Mouse (Mus musculus): ENCODE measurements at regions not wholly inside any gene's neighbourhood (a gene's known extent, or its start where the extent isn't known, plus 50 kb on each side); places are given as distances from the start of the nearest gene placed in this dataset.

DNA sequence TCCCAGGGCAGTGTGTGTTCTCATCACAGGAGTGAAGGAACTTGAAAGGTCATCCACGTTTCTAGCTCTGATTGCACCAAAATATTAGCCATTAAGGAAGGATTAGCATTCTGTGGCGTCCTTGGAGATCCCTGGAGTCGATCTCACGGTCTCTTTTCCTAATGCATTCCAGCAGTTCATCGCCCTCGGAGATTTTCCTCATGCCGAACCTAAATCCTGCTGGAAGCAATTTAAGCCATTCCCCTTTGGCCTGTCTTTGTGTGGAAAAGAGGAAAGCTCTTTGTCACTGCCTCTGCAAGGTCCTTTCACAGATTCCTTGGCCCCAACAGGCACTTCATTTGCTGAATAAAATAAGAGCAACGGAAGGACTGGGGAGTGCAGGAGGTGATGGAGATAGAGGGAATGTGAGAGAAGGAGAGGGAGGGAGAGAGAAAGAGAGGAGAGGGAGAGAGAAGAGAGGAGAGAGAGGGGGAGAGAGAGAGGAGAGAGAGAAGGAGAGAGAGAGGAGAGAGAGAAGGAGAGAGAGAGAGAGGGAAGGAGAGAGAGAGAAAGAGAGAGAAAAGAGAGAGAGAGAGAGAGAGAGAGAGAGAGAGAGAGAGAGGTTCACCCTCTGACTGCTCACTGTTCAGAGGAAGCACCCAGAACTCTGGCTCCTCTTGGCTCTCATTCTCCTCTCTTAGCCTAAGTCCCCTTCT is 177.2 kb upstream of the Zfp462 start:
- Histone ChIP-seq H3K9ac (replicated peaks) (no peak overlapping the region), H3K4me3 (no peak overlapping the region)
- WGBS: 14% methylated on average over 8 of the region's 8 CpGs

DNA sequence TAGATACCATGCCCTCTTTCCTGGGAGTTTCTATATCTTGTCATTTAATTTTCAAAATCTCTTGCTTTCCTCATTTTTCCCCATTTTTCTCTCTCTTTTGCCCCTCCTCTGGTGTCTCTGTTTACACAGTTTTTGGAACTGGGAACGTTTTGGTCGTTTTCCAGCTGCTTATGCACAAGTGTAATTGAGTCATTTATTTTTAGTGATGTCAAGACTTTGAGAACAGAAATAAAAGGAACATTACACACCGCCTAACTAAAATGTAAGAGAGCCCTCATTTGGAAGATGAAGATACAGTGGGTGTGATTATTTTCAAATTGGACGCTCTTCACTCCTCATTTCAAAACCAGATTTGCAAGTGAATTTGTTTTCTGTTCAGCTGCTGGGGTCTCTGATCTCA is 176.0 kb upstream of the Zfp462 start:
- Histone ChIP-seq H3K9me3 (no peaks in the 10 kb centered on the region), H3K27ac (replicated peaks) (no peak overlapping the region; the same call in 1 of the 2 replicates), H3K27me3 (no peaks in the 10 kb centered on the region), H3K9ac (replicated peaks) (no peak overlapping the region), H3K36me3 (no peaks in the 10 kb centered on the region), H3K4me3 (no peak overlapping the region), H3K4me1 (peaks cover 23% of the 10 kb centered on the region), H3K4me2 (replicated peaks) (no peak overlapping the region)
- WGBS: 16% methylated on average over 4 of the region's 4 CpGs
- ATAC-seq (replicated peaks): no peak

More for the DNA sequence above, 177.2 kb upstream of the Zfp462 start:
- no peaks in the 10 kb centered on the region for H3K9me3 ChIP-seq
- ATAC-seq (replicated peaks): no peak
- H3K4me2 ChIP-seq (replicated peaks): no peak overlapping the region
- peaks cover 23% of the 10 kb centered on the region for H3K4me1 ChIP-seq
- no peak overlapping the region for H3K27ac ChIP-seq (replicated peaks)
- no peaks in the 10 kb centered on the region for H3K27me3 ChIP-seq
- no peaks in the 10 kb centered on the region for H3K36me3 ChIP-seq

DNA sequence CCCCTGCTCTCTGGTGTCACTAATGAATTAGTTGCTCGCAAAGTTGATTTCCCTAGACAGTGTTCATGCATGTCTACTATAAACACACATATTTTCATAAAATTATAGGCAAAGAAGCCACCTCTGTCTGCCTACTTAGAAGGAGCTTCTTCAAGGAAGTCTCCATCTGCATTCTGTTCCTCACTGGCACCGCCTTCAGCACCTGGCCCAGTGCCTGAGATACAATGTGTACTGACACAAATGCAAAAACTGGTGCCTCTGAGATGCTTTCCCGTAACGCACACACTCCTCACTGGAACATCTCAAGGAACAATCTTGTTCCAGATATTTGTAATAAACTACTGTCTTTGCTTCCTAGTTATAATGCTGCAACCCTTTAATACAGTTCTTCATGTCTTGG is 170.8 kb upstream of the Zfp462 start:
- Histone ChIP-seq H3K36me3 (no peaks in the 10 kb centered on the region), H3K9ac (replicated peaks) (no peak overlapping the region), H3K9me3 (no peaks in the 10 kb centered on the region), H3K4me3 (no peak overlapping the region), H3K27ac (replicated peaks) (0 out of 2 replicates have a peak overlapping the region, but pooled peaks have one; percentile 14), H3K4me1 (peaks cover 4% of the 10 kb centered on the region; the same call in 1 of the 2 replicates), H3K4me2 (replicated peaks) (no peak overlapping the region), H3K27me3 (no peaks in the 10 kb centered on the region)
- ATAC-seq (replicated peaks): no peak
- WGBS: 73% methylated on average over 4 of the region's 4 CpGs

DNA sequence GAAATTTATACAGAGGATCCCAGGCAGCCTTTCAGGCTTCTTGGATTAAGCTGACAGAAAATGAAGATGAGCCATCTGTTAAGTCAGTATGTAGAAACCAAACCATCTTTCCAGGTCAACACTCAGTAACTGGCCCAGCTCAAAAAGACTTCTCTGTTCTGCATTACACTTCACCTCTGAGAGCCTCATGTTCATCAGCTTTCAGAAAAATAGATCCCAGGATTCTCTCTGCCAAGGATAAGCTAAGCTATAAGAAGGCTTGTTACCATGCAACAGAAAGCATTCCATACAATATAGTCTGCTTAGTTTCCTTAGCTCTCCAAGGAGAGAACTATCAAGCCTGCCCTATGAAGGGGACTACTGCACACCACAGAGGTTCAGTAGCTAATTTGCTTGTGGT is 170.1 kb upstream of the Zfp462 start:
- Histone ChIP-seq H3K4me2 (replicated peaks) (no peak overlapping the region), H3K36me3 (no peaks in the 10 kb centered on the region), H3K9me3 (no peaks in the 10 kb centered on the region), H3K4me1 (no peaks in the 10 kb centered on the region), H3K9ac (replicated peaks) (no peak overlapping the region), H3K27me3 (no peaks in the 10 kb centered on the region), H3K4me3 (no peak overlapping the region), H3K27ac (replicated peaks) (0 out of 2 replicates have a peak overlapping the region, but pooled peaks have one; percentile 0)
- ATAC-seq (replicated peaks): no peak

DNA sequence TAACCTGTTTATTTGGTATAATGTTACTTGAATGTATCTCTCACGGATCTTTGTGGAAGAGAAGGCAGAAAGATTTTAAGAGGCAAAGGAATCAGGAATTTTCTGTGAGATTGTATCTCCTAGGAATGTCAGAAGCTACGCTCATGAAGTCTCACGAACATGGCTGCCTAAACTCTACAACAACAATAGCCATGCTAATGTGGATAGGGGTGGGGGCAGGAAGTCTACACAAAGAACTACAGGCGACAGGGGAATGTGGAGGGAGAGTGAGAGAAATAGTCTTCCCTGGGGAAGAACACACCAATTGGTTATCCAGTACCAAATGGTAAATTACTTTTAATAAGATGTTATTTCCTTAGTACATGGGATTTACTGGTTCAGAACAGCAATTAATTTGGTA is 164.3 kb upstream of the Zfp462 start:
- ATAC-seq (replicated peaks): no peak
- Histone ChIP-seq H3K4me2 (replicated peaks) (no peak overlapping the region), H3K27me3 (no peaks in the 10 kb centered on the region), H3K36me3 (no peaks in the 10 kb centered on the region), H3K27ac (replicated peaks) (no peak overlapping the region), H3K9ac (replicated peaks) (no peak overlapping the region), H3K4me3 (no peak overlapping the region), H3K4me1 (no peaks in the 10 kb centered on the region), H3K9me3 (no peaks in the 10 kb centered on the region)
- 61% methylated on average over 4 of the region's 4 CpGs for WGBS

DNA sequence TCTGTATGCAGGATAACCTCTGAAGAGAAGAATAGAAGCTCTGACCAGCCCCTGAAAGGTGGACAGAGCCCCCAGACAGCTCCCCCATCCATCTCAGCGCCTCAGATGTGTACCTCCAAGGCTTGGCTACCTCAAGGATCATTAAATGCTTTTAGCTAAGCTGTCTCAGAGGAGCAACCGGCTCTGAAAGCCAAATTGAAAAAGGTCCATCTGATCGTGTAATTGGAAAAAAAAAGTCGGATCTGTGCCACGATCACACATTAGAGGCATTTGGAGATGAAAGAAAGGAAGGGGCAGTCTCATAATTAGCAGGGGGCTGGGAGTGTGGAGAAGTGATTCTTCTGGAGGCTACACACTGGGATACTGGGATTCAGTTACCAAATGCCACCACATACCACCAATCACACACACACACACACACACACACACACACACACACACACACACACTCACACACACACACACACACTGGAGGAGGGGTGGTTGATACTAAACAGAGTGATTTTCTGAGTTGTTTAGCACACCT is 153.6 kb upstream of the Zfp462 start:
- H3K4me1 ChIP-seq: peaks cover 12% of the 10 kb centered on the region
- ATAC-seq (replicated peaks): peak; percentile 57; the same call in 1 of the 2 replicates
- no peaks in the 10 kb centered on the region for H3K27me3 ChIP-seq
- no peaks in the 10 kb centered on the region for H3K36me3 ChIP-seq
- H3K4me3 ChIP-seq: no peak overlapping the region
- H3K9me3 ChIP-seq: no peaks in the 10 kb centered on the region
- H3K9ac ChIP-seq (replicated peaks): no peak overlapping the region
- 14% methylated on average over 5 of the region's 5 CpGs for WGBS
- H3K4me2 ChIP-seq (replicated peaks): no peak overlapping the region
- H3K27ac ChIP-seq (replicated peaks): peak overlapping the region; percentile 20; the same call in 1 of the 2 replicates

DNA sequence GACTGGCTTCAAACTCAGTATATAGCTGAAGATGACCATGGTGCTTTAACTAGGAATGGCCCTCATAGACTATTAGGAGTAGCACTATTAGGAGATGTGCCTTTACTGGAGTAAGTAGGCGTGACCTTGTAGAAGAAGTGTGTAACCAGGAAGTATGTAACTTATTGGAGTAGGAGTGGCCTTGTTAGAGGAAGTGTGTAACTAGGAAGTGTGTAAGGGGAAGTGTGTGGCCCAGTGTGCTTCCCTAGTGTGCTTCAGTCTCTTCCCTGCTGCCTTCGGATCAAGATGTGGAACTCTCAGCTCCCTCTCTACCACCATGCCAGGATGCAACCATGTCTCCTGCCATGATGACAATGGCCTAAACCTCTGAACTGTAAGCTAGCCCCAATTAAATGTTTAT is 151.0 kb upstream of the Zfp462 start:
- Histone ChIP-seq H3K9me3 (no peaks in the 10 kb centered on the region), H3K27me3 (no peaks in the 10 kb centered on the region), H3K4me3 (no peak overlapping the region), H3K9ac (replicated peaks) (no peak overlapping the region), H3K4me2 (replicated peaks) (no peak overlapping the region), H3K36me3 (no peaks in the 10 kb centered on the region), H3K4me1 (peaks cover 12% of the 10 kb centered on the region), H3K27ac (replicated peaks) (no peak overlapping the region)
- 96% methylated on average over 2 of the region's 2 CpGs for WGBS
- ATAC-seq (replicated peaks): no peak

DNA sequence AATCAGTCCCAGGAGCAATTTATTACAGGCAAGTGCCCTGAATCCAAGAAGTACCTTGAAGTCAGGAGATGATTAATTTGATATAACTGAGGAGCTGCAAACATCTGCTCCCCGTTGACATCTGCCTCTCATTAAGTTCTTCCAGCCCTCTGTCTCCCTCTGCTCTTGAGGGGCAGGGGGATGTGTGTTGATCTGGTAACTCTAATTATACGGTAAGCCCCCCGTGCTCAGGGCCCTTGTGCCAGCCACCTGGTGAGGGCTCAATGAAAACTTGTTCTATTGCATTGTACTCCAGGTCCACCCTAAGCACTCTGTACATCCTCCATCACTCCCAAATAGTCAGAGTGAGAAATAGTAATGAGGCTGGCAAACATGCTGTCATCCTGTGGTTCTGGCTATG is 149.6 kb upstream of the Zfp462 start:
- Histone ChIP-seq H3K4me3 (no peak overlapping the region), H3K4me1 (peaks cover 12% of the 10 kb centered on the region), H3K4me2 (replicated peaks) (no peak overlapping the region), H3K27ac (replicated peaks) (no peak overlapping the region), H3K27me3 (no peaks in the 10 kb centered on the region), H3K9ac (replicated peaks) (no peak overlapping the region), H3K36me3 (no peaks in the 10 kb centered on the region), H3K9me3 (no peaks in the 10 kb centered on the region)
- 26% methylated on average over 3 of the region's 3 CpGs for WGBS
- no peak for ATAC-seq (replicated peaks)

DNA sequence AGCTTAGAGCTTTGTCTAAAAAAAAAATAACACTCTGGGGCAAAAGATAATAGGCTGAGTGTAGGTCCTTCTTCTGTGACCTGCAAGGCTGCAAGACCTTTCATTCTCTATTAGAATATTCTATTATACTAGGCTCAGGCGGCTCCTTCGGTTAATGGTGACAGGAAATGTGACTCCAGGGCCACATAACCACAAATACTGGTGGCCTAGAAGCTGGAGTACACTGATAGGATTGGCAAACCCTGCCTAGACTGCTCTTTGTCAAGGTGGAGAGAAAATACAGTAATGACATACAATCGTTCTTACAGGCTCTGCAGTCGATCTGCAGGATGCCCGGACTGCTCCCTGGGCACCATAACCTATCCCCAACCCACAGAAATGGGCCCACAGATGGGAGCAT is 146.3 kb upstream of the Zfp462 start:
- H3K36me3 ChIP-seq: no peaks in the 10 kb centered on the region
- H3K4me2 ChIP-seq (replicated peaks): no peak overlapping the region
- H3K4me1 ChIP-seq: no peaks in the 10 kb centered on the region
- no peaks in the 10 kb centered on the region for H3K27me3 ChIP-seq
- H3K27ac ChIP-seq (replicated peaks): no peak overlapping the region
- H3K4me3 ChIP-seq: no peak overlapping the region
- no peaks in the 10 kb centered on the region for H3K9me3 ChIP-seq
- WGBS: 85% methylated on average over 5 of the region's 5 CpGs
- no peak overlapping the region for H3K9ac ChIP-seq (replicated peaks)
- ATAC-seq (replicated peaks): no peak

DNA sequence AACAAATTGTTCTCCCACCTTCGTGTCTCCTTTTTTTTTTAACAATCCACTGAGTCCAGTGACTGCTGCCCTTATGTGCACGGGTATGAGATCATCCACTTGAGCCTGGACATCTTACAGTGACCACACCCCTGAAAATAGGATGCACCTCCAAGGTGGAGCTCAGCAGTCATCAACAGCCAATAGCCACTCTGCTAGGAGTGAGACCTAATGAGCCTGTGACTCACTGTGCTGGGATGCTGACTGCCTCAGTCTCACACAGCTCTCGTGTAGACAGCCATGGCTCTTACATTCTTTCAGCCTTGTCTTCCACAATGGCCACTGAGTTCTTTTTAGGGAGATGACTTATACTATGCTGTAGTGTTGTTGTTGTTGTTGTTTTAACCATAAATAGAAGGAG is 133.7 kb upstream of the Zfp462 start:
- Histone ChIP-seq H3K9me3 (no peaks in the 10 kb centered on the region), H3K9ac (replicated peaks) (no peak overlapping the region), H3K4me2 (replicated peaks) (no peak overlapping the region), H3K27me3 (no peaks in the 10 kb centered on the region), H3K27ac (replicated peaks) (no peak overlapping the region), H3K36me3 (no peaks in the 10 kb centered on the region), H3K4me3 (no peak overlapping the region), H3K4me1 (peaks cover 3% of the 10 kb centered on the region; the same call in 1 of the 2 replicates)
- no peak for ATAC-seq (replicated peaks)
- WGBS: 57% methylated on average over 3 of the region's 3 CpGs

DNA sequence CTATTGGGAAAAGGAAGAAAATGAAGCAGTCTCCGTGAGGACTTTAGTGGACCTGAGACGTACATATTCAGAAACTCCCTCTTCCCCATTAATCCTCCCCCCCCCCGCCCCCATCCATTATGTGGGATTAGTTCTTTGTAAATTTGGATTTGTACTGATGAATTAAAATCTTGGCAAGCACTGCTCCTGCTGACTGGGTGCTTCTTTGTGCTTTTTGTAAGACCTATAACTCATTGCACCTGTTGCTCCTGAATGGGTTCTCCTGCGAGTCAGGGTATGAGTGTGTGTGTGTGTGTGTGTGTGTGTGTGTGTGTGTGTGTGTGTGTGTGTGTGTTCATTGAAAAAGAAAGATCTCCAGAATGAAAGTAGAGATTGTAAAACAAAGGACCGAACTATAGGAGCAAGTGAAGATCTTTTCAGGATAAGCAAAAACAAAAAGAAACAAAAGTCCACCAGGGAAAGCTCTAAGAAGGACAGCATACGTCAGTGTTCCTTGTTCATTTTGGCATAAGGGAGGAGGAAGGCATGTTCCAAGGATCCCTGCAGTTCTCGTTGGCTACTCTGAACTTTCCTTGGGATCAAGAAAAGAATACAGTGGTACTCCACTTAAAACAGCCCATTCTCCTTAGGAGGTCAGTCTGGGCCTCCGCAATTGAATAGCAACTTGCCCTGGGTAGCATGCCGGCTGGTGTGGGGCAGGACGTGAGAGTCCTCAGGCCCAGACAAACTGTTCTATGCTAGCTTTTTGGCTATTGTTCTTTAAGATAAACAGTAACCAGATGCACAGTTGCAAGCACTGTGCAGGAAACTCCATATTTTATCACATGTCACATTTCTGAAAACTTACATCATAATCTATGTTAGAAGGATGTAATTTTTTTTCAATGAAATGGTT is 131.9 kb upstream of the Zfp462 start:
- Histone ChIP-seq H3K9ac (replicated peaks) (no peak overlapping the region), H3K36me3 (no peaks in the 10 kb centered on the region), H3K9me3 (no peaks in the 10 kb centered on the region), H3K4me2 (replicated peaks) (no peak overlapping the region), H3K4me1 (peaks cover 3% of the 10 kb centered on the region; the same call in 1 of the 2 replicates), H3K27ac (replicated peaks) (no peak overlapping the region), H3K27me3 (no peaks in the 10 kb centered on the region), H3K4me3 (no peak overlapping the region)
- WGBS: 8% methylated on average over 10 of the region's 10 CpGs
- ATAC-seq (replicated peaks): peak; percentile 26; the same call in 1 of the 2 replicates

DNA sequence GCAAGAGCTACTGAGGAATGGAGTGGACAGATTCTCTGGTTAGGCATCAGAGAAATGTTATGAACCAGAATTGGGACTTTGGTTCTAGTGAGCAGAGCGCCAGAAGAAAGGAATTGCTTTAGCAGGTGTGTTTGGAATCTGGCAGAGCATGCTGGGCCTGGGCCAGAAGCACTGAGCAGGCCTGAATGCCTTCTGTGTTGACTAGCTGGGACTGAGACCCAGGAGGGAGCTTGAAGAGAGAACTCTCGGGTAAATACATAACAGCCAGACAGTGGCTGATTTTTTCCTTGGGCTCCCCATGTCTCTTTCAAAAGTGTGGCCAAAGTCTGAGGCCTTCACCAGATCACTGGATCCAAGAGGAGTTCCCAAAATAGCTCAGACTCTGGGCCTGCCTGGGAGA is 107.5 kb upstream of the Zfp462 start:
- H3K4me1 ChIP-seq: peaks cover 9% of the 10 kb centered on the region; the same call in 1 of the 2 replicates
- H3K4me2 ChIP-seq (replicated peaks): no peak overlapping the region
- no peaks in the 10 kb centered on the region for H3K27me3 ChIP-seq
- H3K36me3 ChIP-seq: no peaks in the 10 kb centered on the region
- WGBS: 33% methylated on average over 2 of the region's 2 CpGs
- no peak overlapping the region for H3K27ac ChIP-seq (replicated peaks)
- H3K9me3 ChIP-seq: no peaks in the 10 kb centered on the region
- H3K4me3 ChIP-seq: no peak overlapping the region
- no peak for ATAC-seq (replicated peaks)
- no peak overlapping the region for H3K9ac ChIP-seq (replicated peaks)
